Mouse (Mus musculus) layer of hippocampus, postnatal 36 days (tissue): ENCODE results near the gene Fam57a. TPM values are rescaled to one million over a fixed set of nuclear protein-coding genes. Genes with fewer than 3 reads are reported as not detected.

Experiments
- DNase-seq, 2 experiments: peaks; one replicate each; pipeline ENCODE4 v3.0.0; 2022
- total RNA-seq, 2 experiments: library from RNA; stranded (reverse); gene quantifications; 2 replicates each; pipeline ENCODE4 v1.2.3; 2021

Gene Fam57a
- total RNA-seq, 2 experiments from 2014 or later, result 18.4 to 20.9 TPM

DNA sequence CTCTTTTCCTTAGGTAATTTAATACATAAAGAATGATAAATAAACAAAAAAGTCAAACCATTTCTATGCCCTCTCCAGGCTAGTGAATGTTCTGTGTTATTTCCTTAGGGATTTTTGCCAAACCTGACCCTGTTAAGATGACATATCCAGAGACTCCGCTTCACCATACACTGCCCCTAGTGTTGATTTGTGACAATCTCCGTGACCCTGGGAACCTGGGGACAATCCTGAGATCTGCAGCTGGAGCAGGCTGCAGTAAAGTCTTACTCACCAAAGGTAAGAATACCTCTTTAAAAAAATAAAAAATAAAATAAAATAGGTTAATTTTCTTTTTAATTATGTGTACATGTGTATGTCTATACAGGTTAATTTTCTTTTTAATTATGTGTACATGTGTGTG is 67.8 kb downstream of the Fam57a start:
- no peak for DNase-seq

DNA sequence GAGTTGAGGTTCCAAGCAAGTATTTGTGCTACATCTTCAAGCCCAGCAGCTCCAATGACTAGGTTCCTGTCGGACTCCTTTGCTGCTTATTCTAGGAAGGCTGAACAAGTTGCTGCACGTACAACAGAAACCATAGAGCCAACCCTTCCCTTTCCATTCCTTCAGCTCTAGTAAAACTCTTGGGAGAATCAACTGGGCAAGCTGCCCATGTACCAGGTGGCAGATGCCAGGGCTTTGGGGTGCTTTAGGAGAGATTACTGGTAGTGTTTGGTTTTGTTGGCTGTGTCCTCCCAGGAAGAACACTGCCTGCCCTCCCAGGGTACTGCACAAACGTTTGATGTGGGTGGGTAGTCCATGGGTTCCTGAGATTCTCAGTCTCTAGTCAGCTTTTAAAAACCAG is 72.6 kb downstream of the Fam57a start:
- DNase-seq, result no peak

DNA sequence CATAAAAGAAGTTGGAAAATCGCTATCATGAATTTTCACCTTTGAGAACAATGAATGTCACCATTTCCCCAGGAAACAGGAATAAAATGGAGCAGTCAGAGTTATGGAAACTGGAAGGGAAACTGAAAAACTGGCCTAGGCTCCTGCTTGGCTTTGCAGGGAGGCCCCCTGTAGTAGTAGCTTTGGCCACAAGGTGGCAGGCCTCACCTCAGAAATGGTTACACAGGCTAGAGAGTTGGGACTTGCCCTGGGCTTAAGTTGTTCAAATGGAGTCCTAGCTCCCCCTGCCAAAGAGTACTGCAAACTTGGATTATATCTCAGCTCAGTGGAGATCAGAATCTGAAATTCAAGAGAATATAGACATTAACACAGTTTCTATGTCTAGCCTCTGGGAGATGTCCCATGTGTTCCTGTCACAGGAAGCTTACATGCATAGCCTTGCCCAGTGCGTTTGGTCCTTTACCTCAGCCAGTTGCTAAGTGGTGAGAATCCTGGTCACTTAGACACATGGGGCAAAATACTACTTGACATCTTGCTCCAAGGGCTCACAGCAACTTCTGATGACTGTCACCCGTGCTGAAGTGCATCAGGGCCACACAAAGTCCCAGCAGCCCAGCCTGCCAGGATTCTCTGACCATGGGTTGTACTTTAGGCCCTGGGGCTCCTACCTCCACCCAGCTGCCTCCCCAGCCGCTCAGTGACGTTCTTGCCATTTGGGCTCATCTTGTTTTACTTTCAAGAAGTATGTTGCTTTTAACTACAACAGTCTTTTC is 73.9 kb downstream of the Fam57a start:
- peak; percentile 78 to 84 for DNase-seq

DNA sequence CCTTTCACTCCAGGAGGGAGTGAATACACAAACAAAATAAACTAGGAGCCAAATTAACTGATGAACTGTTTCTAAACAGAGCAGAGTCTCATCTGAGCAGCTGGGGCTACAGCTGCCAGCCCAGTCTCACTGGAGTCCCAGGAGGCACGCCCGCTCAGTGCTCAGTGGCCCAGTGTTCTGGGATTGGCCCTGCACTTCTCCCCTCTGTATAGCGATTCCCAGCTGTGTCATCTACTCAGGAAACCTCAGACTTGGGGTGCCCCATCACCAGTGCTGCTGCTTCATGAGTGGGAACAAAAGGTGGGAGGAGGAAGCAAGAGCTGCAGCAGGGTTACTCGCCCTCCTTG is 74.4 kb downstream of the Fam57a start:
- DNase-seq, result no peak

DNA sequence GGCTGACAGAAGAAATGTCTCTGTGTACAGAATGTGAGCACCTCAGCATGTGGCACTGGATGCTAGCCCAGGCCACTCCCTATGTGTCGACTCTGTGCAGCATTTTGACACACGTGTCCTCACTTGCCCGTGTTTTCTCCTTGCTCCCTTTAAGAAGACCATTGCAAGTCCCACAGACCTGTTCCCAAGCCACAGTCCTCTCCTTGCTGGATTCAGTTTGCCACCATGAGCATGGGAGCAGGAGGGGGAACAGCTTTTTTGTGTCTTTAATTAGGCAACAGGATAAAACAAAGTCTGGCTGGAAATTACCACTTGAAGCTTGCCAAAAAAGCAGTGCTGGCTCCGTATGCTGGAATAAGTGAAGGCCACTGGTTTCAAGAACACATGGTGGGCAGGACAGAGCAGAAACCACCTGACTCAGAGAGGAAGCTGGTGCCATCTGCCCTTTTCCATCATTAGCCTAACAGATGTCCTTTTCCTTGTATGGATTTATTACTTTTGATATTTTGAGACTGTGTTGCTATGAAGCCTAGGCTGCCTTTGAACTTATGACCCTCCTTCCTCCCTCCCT is 76.0 kb downstream of the Fam57a start:
- peak; percentile 32 to 38 for DNase-seq

DNA sequence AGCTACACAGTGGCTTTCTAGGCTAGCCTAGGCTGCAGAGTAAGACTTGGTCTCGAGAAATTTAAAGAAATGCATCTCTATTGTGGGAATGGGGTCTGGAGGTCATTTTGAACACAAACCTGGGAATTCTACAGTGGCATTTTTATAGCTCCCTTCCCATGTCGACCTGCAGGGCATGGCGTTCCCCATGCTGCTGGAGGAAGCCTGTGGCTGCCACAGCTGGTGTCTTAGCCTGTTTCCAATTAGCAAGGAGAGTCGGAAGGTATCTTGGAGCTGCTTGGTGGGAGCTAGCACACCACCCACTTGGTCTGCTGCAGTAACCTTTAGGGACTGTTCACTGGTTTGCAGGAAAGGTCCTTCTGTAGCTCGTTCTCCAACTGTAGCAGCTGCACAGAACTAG is 76.7 kb downstream of the Fam57a start:
- no peak for DNase-seq

DNA sequence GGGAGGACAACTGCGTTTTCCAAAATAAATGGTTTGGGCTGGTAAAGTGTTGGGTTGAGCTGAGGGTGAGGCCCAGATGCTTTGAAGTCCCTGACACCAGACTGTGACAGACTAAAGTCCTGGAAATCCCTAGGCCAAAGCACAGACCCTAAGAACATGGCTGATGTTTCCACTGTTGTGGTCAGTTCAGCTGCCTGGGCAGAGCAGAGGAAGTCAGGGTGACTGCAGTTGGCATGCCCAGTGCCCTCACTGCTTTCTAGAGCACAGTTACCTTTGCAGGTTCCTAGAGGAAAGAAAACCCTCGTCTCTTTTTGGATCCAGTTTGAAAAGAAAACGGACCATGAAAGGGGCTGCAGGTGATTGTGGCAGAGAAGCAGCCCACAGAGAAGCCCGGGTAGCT is 77.9 kb downstream of the Fam57a start:
- no peak for DNase-seq

DNA sequence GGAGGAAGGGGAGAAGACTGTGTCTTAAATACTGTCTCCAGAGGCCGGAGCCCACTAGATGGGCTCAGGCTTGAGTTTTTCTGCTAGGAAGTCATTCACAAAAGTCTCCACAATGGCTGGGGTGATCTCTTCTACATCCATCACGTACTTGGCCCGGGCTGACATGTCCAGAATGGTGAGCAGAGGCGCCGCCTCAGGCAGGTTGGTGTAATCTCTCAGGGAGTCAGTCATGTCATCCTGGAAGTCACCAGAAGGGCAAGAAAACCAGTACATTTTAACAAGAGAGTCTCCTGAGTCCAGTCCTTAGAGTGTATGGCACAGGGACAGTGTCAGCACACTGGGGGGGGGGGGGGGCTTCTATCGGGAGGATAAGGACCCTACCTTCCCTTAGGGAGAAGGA is 79.0 kb downstream of the Fam57a start:
- no peak for DNase-seq

DNA sequence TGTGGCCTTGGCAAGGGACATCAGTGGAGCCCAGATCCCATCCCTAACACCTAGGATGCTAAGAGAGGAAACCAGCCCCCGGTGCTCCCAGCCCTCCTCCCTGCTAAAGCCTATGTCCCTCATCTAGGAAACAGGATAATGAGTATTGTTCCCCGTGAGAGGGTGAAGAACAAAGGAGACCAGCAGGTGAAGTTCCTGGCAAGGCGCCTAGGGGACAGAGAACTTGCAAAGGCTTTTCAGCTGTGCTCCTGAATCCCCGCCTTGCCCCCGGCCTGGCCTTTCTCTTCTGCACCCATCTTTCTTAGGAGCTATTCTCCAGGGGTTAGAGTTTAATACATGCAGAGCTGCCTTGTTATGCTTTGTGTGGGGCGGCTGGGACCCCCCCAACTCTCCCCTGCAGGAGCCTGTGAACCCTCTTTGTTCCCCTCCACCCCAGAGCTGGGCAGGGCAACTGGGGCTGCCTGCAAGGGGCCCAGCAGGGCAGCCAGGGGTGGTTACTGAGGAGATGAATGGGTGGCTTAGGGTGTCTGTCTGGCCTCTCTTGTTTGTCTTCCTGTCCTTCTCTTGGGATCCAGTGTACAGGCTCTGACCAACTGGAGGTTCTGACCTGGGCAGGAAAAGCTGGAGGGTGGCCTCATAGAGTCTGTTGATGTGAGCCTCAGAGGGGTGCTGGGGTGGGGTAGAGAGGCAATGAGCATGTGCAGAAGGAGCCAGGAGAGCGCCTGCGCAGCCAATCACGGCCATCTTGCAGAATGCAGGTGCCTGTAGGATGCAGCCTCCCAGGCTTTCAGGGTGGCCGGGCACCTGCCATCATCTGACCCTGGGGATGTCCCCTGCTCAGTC is 81.0 kb downstream of the Fam57a start:
- DNase-seq, result no peak

DNA sequence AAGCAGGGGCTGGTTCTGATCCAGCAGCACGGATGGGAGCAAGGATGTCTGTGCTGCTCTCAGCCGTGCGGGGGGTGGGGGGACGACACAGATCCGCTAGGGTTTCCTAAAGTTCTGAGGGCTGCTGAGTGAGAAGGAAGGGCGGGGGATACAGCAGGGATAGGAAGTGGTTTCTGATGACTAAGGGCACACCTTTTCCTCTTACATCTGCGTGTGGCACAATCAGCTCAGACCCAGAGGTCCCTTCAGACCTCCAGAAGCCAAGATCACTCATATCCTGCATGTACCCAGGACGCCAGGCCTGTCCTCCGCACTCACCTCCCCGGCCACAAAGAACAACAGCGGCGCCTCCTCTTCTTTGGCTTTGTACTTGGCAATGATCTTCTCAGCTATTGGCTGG is 81.8 kb downstream of the Fam57a start:
- DNase-seq, result no peak

DNA sequence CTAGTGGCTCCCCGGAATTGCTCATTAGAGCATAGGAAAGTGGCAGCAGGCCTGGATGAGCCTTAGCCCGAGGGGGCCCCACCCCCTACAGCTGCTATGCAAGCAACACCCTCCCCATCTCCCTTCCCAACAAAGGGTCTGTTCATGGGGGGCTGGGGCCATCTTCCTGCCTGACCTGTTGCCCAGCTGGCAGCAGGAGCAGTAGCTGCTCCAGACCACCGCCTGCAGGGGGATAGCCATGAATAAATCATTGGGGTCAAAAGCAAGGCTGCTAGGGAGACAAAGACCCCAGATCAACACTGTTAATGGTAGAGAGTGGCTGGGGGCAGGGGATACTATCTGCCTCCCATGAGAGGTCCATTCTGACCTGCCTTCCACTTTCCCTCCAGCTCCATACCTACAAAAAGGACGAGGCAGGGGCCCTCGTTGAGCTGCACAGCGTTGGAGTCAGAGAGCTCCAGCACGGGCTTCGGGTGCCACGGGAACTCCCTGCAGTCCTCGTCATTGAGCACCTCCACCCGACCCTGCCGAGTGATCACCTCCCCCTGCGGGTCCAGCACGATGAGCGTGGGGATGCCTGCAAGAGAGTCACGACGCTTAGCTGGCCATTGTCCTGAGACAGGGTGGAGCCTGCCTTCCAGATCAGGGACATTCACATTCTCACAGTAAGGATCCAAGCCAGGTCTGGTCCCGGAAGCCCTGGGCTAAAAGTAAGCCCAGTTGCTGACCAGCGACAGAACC is 83.3 kb downstream of the Fam57a start:
- DNase-seq, result no peak

Other genes starting within 250 kb of the Fam57a start
- 1 to 10 TPM; 6.6 to 8.6 TPM for gene Rph3al, start 241.2 kb upstream of the Fam57a start, total RNA-seq
- gene 1700016K19Rik, start 179.8 kb upstream of the Fam57a start, total RNA-seq, result 1 to 10 TPM; 1.8 to 2.3 TPM
- gene Rflnb, start 151.9 kb upstream of the Fam57a start, total RNA-seq, result 10 to 100 TPM in 1 of 2 experiments, 1 to 10 TPM in 1; 7.9 to 10.2 TPM
- 10 to 100 TPM; 92.2 to 99.8 TPM for gene Vps53, start within 50 bp of the Fam57a start, total RNA-seq
- 1 to 10 TPM in 1 of 2 experiments, under 1 TPM in 1; 0.65 to 1.2 TPM for gene Dbil5, start 37.9 kb downstream of the Fam57a start, total RNA-seq
- 1 to 10 TPM; 6.5 to 8.2 TPM for gene Gemin4, start 38.0 kb downstream of the Fam57a start, total RNA-seq
- gene Mrm3, start 64.0 kb downstream of the Fam57a start, total RNA-seq, result 10 to 100 TPM; 16.8 to 17.4 TPM
- 10 to 100 TPM; 51.6 to 59.4 TPM for gene Glod4, start 64.1 kb downstream of the Fam57a start, total RNA-seq
- 10 to 100 TPM in 1 of 2 experiments, 1 to 10 TPM in 1; 9.5 to 11.6 TPM for gene Nxn, start 219.5 kb downstream of the Fam57a start, total RNA-seq
- gene Timm22, start 227.3 kb downstream of the Fam57a start, total RNA-seq, result 10 to 100 TPM; 32.7 to 33.6 TPM